Mouse (Mus musculus) frontal cortex, postnatal 25 days (tissue): Measurements from ENCODE around the gene Pou2f3.

ENCODE experiments used
- DNase-seq, 2 experiments: peaks; one replicate each; pipeline ENCODE4 v3.0.0; 2022; ENCODE audit warnings: low spot score in 2 of 2

Gene Pou2f3

DNA sequence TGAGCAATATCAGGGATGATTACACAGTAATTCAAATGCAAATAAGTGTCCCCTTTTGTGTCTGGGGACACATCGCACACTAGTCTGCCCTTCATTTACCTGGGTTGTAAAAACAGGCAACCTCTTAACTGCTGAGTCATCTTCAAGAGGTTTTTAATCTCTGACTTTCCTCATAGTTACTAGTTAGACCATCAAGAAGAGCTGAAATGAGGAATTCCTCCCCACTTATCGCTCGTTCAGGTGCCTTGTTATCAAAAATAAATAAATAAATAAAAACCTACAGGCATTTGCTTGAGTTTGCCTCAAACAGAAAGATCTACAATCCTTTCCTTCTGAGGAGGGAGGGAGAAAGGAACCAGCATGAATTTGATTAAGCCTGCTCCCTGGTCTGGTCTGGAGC, 101.4 kb downstream of the Pou2f3 start:
- DNase-seq: no peak

- DNase-seq: no peak
Measured at GRCm38 (mm10) chr9:43108081-43108480, 102.1 kb downstream of the Pou2f3 start.

GRCm38 (mm10) chr9:43107555-43107954, 102.6 kb downstream of the Pou2f3 start:
- no peak for DNase-seq

- no peak for DNase-seq
Measured at GRCm38 (mm10) chr9:43107187-43107517, 103.0 kb downstream of the Pou2f3 start, which contains the start of gene Arhgef12. TSS of gene Arhgef12 (minus strand) at chr9:43107239.

- peak in 1 of 2 experiments; percentile 33 for DNase-seq
Measured at GRCm38 (mm10) chr9:43106426-43107186, 103.6 kb downstream of the Pou2f3 start.

GRCm38 (mm10) chr9:43105664-43106361, 104.4 kb downstream of the Pou2f3 start:
- peak; percentile 75 to 81 for DNase-seq

DNA sequence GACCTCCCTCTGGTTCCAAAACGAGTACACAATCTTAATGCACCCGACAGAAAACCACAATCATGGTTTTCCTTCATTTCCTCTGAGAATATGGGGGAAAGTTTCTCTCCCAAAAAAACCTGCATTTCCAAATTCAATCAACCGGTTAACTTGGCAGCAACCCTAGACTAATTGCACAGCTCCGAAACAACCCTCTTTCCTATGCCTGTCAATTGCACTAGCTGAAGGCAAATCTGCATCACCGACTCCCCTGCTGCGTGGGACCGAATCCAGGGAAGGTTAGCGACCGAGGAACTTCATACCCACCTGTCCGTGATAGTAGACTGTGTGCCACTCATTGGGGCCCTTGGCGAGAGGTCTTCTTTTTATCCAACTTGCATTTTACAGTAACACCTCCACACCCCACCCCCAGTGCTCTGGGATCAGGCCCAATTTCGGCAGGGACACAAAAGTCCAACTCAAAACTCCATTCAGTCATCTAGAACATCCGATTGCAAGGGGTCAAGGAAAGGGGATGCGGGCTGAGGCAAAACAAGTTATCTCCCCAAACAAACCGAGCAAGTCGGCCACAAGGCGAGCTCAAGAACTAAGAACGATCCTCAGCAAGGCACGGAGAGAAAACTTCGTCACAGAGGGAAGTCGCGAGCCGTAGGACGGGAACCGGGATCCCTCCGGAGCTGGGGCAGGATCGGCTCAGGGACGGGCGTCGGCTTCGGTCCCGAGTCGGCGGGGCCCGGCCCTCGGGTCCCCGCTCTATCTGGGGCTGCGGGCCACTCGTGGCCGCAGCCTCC, 105.1 kb downstream of the Pou2f3 start:
- DNase-seq: no peak

DNA sequence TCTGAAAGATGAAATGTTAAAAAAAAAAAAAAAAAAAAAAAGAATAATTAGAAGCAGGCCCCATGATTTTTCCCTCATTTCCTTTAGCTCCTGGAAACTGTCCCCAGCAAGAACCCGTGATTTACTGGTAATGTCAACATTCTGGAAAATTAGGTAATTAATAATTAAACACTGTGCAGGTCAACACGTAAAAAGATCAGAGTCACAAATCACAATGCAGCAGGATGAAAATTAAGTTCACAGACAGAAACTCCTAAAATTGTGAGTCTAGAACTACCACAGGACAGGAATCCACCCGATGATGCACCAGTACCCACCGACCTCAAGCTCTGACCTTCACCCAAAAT, 105.7 kb downstream of the Pou2f3 start:
- DNase-seq: no peak

DNA sequence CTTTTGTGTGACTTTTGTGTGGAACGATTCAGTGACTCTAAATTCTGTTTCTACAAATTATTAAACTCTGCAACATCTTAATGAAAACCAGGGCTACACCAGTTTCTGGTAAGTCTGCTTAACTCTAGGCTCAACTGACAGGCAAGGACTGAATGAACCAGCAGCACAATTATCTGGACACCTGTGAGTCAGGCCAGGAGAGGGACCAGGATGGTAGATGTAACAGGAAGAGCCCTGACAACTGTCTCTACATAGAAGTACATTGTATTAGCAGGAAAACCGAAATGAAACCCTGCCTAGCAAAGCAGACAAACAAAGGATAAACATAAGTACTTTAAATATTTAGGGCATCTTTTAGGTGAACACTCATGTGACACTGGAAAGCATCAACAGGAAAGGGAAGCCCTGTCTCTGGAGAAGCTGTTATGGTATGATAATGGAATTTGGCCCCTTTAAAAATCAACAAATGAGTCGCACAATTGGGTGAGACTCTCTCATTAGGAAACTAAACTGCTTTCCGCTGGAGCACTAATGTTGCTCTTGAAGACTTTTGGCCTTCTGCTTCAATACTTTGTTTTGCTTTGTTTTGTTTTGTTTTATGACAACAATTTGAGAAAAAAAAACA, 106.4 kb downstream of the Pou2f3 start:
- no peak for DNase-seq

GRCm38 (mm10) chr9:43102931-43103330, 107.2 kb downstream of the Pou2f3 start:
- no peak for DNase-seq

DNA sequence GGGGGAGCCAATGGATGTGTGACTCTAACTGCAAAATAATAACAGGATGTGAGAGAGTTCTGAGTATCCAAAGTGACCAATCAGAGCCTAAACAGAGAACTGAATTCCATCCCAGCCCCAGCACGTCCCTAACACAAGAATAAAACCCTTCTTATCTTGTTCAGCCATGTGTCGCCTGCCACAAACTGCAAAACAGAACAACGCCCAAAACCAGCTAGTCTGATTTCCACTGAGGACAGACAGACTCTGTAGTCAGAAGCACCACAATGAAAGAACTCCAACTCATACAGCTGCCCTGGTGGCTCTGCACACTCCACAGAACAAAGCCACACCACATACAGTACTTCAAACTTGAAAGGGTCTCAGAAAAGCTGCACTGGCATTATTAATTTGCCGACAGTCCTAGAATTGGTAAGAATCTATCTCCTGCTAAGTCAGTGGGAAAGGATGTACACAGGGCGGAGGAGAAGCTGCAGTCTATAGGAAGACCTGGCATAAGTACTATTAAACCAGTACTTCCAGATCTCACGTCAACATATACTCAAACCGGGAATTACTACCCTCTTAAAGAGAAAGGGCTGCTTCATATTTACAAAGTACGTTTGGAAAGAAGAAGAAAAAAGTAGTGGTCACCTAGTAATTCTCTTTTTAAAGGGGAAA, 108.1 kb downstream of the Pou2f3 start:
- DNase-seq: no peak

DNA sequence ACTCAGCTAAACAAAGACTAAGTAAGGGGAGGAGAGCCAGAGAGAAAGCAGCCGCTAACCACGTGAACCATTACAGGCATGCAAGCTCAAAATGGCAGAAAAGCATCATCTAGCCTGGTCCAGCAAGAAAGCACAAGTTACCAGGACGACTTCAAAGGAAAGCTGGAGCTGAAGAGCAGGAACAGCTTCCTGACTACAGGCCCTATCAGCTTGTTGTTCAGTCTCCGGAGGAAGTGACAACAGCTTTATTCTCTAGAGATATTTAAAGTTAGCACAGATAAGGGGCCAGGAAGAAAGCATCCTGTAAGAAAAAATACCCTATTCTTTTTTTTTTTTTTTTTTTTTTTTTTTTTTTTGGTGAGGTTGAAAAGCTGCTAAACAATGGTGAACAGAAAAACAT, 111.2 kb downstream of the Pou2f3 start:
- no peak for DNase-seq

- no peak for DNase-seq
Measured at GRCm38 (mm10) chr9:43097801-43098557, 112.2 kb downstream of the Pou2f3 start.

- DNase-seq: no peak
Measured at GRCm38 (mm10) chr9:43096337-43096736, 113.8 kb downstream of the Pou2f3 start.

DNA sequence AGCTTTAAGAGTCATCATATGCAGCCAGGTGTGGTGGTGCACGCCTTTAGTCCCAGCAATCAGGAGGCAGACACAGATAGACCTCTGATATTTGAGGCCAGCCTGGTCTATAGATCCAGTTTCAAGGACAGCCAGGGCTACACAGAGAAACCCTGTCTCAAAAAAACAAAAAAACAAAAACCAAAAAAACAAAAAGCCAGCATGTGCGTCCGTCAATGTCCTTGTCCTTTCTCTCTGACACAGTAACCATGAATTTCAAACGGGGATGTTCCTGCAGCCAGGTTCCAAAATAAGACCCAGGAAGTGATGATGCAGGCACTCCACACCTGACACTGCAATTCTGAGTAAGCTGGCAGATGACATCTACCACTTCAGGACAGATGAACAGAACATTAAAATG, 115.3 kb downstream of the Pou2f3 start:
- DNase-seq: no peak

DNA sequence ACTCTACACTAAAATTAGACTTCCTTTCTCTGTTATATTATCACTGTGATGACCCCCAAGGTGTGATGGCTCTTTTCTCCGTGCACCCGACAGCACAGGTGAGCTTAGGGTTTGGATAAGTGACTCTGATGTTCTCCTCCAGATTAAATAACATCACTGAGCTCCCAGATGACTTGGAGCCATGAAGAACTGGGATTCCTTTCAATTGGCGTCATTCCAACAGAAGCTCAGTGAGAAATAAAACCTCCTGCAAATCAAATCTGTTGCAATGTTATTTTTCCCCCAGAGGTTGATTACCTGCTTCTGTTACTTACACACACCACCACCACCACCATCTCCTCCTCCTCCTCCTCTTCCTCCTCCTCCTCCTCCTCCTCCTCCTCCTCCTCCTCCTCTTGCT, 116.4 kb downstream of the Pou2f3 start:
- DNase-seq: no peak

- DNase-seq: no peak
Measured at GRCm38 (mm10) chr9:43085686-43086285, 124.4 kb downstream of the Pou2f3 start.

DNA sequence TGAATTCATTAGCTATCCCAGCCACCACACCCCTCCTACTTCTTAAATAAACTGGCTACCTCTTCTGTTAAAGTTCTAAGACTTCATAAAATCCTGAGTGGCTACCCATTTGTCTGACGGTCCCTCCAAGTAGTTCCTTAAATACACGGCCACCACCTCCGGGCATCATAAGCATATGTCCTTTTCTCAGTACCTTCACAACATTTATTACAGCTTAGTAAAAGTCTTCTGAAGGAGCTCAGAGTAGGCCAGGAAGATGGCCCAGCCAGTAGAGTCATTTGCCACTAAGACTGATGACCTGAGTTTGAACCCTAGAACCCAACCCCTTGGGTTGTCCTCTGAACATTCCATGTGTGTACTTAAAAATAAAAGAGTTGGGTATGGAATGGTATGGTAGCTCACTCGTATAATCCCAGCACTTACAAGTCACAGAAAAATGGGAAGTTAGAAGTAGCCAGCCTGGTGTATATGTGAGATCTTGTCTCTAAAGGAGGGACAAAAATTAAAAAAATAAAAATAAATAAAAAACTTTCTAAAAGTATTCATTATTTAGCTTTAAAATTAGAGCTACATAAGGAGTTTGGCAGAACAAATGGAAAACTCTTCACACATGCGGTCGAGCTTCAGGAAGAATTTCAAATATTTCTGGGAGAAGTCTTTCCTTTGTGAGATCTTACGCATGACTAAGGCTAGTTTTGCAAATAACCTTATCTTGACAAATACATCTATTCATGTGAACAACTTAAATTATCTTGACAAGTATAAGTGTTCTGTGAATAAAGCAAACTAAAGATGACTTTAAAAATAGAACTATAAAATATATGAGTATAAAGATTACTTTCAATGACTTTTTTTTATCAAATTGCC, 125.4 kb downstream of the Pou2f3 start:
- no peak for DNase-seq

GRCm38 (mm10) chr9:43083441-43084055, 126.6 kb downstream of the Pou2f3 start:
- DNase-seq: no peak
